Mouse (Mus musculus) embryonic facial prominence, embryonic 13.5 days (tissue): ENCODE measurements around the gene Stk38. TPM values are rescaled to one million over a fixed set of nuclear protein-coding genes. Genes with fewer than 3 reads are reported as not detected.

ENCODE experiments used
- polyA plus RNA-seq: library from polyadenylated mRNA; unstranded; fragments of >200 nt; fragmentation: Nextera tagmentation; extraction: Ambion mirVana; gene quantifications from 2 replicates; pipeline ENCODE4 v1.2.1, GENCODE M21; 2015

The Stk38 gene
- polyA plus RNA-seq, 1 experiment from 2014 or later: 114 TPM

Other genes with a start within 250 kb of the Stk38 start
- 47.3 and 51.5 TPM in 2 replicates for gene Mapk13, start 238.7 kb downstream of the Stk38 start, polyA plus RNA-seq
- 12.0 and 14.0 TPM in 2 replicates for gene Brpf3, start 206.9 kb downstream of the Stk38 start, polyA plus RNA-seq
- 0.26 and 0.98 TPM in 2 replicates for gene Pnpla1, start 149.6 kb downstream of the Stk38 start, polyA plus RNA-seq
- 0.29 and 0.41 TPM in 2 replicates for gene 4930539E08Rik, start 92.7 kb downstream of the Stk38 start, polyA plus RNA-seq
- gene Pxt1, start 64.2 kb downstream of the Stk38 start, polyA plus RNA-seq: not detected in 2 replicates
- 99.9 and 103 TPM in 2 replicates for gene Kctd20, start 56.0 kb downstream of the Stk38 start, polyA plus RNA-seq
- 702 and 727 TPM in 2 replicates for gene Srsf3, start 24.6 kb upstream of the Stk38 start, polyA plus RNA-seq
- gene Cdkn1a, start 83.0 kb upstream of the Stk38 start, polyA plus RNA-seq: 66.8 and 78.2 TPM in 2 replicates
- gene Rab44, start 106.2 kb upstream of the Stk38 start, polyA plus RNA-seq: 0.55 and 0.56 TPM in 2 replicates
- 28.1 and 36.0 TPM in 2 replicates for gene Cpne5, start 230.2 kb upstream of the Stk38 start, polyA plus RNA-seq